Mouse (Mus musculus): ENCODE measurements at regions not wholly inside any gene's neighbourhood (a gene's known extent, or its start where the extent isn't known, plus 50 kb on each side); places are given as distances from the start of the nearest gene placed in this dataset.

GRCm38 (mm10) chr4:101356954-101357891 lies 61.9 kb upstream of the Ak4 start:
- dilution Hi-C loops (cut with MboI; ENCODE audit: extremely low pct_ligation_motif_present, extremely low pct_unique_long_range_greater_than_20kb, low sequenced_read_pairs) = no loop called here
- no peak overlapping the region for H3K27ac ChIP-seq (ENCODE audit: insufficient read depth, low read depth)
- in situ Hi-C loops (cut with MboI; ENCODE audit: low pct_ligation_motif_present, low pct_unique_long_range_greater_than_20kb, low sequenced_read_pairs) = no loop called here
- peaks cover 4% of the 10 kb centered on the region for H3K9me3 ChIP-seq (replicated peaks; ENCODE audit: low read length)
- no peaks in the 10 kb centered on the region for H3K79me2 ChIP-seq (replicated peaks; ENCODE audit: control insufficient read depth, extremely low read depth, insufficient read depth, poor library complexity, severe bottlenecking)
- no peaks in the 10 kb centered on the region for H3K36me3 ChIP-seq (replicated peaks in 1 of 2; ENCODE audit: control insufficient read depth in 1 of 2, insufficient read depth in 1 of 2, low read length in 1 of 2)
- TF ChIP-seq BHLHE40 (IDR thresholded peaks at IDR 0.05; ENCODE audit: low read depth, low read length) (peak; percentile 87), MYC (IDR thresholded peaks at IDR 0.05; ENCODE audit: low read depth, low read length) (0 out of 2 replicates have a peak, but pooled peaks have one; percentile 41), MAZ (IDR thresholded peaks at IDR 0.05; ENCODE audit: low read depth, low read length) (peak; percentile 16; the same call in 1 of the 2 replicates), E2F4 (IDR thresholded peaks at IDR 0.05; ENCODE audit: insufficient replicate concordance, low read depth, low read length) (no peak), HCFC1 (IDR thresholded peaks at IDR 0.05; ENCODE audit: low read depth, low read length) (peak; percentile 17; the same call in 1 of the 2 replicates), MXI1 (IDR thresholded peaks at IDR 0.05; ENCODE audit: low read depth, low read length) (peak; percentile 53; the same call in 1 of the 2 replicates), NRF1 (IDR thresholded peaks at IDR 0.05; ENCODE audit: low read depth, low read length) (no peak), CTCF (conservative IDR thresholded peaks at IDR 0.05 in 1 of 2, IDR thresholded peaks at IDR 0.05 in 1 of 2; ENCODE audit: low read depth in 2 of 2, low read length in 2 of 2) (no peak), IRF4 (IDR thresholded peaks at IDR 0.05; ENCODE audit: low read depth, low read length) (peak; percentile 77), ZNF384 (IDR thresholded peaks at IDR 0.05; ENCODE audit: low read depth, low read length) (no peak), EP300 (IDR thresholded peaks at IDR 0.05; ENCODE audit: low read length) (peak; percentile 69), CHD1 (IDR thresholded peaks at IDR 0.05; ENCODE audit: low read depth, low read length) (0 out of 2 replicates have a peak, but pooled peaks have one; percentile 50), SIN3A (IDR thresholded peaks at IDR 0.05; ENCODE audit: low read length) (0 out of 2 replicates have a peak, but pooled peaks have one; percentile 33), ZKSCAN1 (IDR thresholded peaks at IDR 0.05; ENCODE audit: borderline replicate concordance, low read depth, low read length) (no peak), MAX (IDR thresholded peaks at IDR 0.05; ENCODE audit: low read length) (0 out of 2 replicates have a peak, but pooled peaks have one; percentile 27), ETS1 (conservative IDR thresholded peaks at IDR 0.05; ENCODE audit: low read depth, low read length) (peak; percentile 71), RCOR1 (conservative IDR thresholded peaks at IDR 0.05; ENCODE audit: low read depth, low read length) (0 out of 2 replicates have a peak, but pooled peaks have one; percentile 66)
- H3K4me2 ChIP-seq (ENCODE audit: insufficient read depth, low read depth, poor library complexity, severe bottlenecking) = peak overlapping the region; percentile 97
- peak overlapping the region; percentile 6 for H3K9ac ChIP-seq (ENCODE audit: insufficient read depth, low read depth)
- H3K4me3 ChIP-seq (replicated peaks in 1 of 3; ENCODE audit: low read depth in 2 of 3, low read length in 2 of 3, poor library complexity in 1 of 3) = peak overlapping the region; percentile 54 to 63 (median 55)
- peaks cover 0 to 6% of the 10 kb centered on the region in 2 experiments; a peak in 2 of 4 replicates for H3K4me1 ChIP-seq (ENCODE audit: control insufficient read depth in 1 of 2, insufficient read depth in 2 of 2)
- DNase-seq (ENCODE audit: extremely low read depth) = peak; percentile 78
- H3K27me3 ChIP-seq (replicated peaks) = peaks cover 28% of the 10 kb centered on the region
